Mouse (Mus musculus): ENCODE measurements around the gene Pou4f2. TPM values are rescaled to one million over a fixed set of nuclear protein-coding genes. Genes with fewer than 3 reads are reported as not detected.

Gene Pou4f2
- not detected for total RNA-seq (2023)

DNA sequence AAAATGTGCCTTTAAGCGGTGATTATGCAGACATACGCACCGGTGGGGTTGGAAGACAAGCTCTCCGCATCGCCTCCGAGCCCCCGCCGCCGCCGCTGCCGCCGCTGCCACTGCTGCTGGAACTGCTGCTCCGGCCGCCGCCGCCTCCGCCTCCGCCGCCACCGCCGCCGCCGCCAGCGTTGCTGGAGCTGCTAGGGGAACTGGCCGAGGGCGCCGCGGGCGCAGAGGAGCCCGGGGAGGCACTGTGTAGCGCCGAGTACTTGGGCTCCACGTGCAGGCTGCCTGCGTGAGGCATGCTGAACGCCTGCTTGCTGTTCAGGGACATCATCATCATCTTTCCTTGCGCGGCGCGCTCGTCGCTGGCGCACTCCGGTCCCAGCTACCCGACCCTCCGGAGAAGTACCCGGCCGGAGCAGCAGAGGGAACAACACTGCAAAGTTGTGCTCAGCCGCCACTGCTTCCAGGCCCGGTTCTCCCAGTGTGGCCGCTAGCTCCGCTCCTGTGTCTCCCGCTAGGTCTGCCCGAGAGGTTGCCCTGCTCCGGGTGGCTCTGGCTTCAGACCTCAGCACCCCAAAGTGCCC lies at the start of gene Pou4f2:
Pou4f2 (minus strand) TSS at position 575 of the 581 bp plus-strand sequence.

Other genes starting within 250 kb of the Pou4f2 start
- not detected for gene Ttc29, start 223.3 kb downstream of the Pou4f2 start, total RNA-seq (2023)
- 10 to 100 TPM; 46.6 to 54.4 TPM for gene Rbmxl1, start 72.3 kb upstream of the Pou4f2 start, total RNA-seq (2023)
- gene Slc10a7, start 72.7 kb upstream of the Pou4f2 start, total RNA-seq (2023) = 10 to 100 TPM; 23.7 to 26.1 TPM